Mouse (Mus musculus): Measurements from ENCODE around the gene Garnl3. TPM values are rescaled to one million over a fixed set of nuclear protein-coding genes. Genes with fewer than 3 reads are reported as not detected.

Garnl3 gene
- polyA plus RNA-seq, 1 experiment: 0.63 TPM

DNA sequence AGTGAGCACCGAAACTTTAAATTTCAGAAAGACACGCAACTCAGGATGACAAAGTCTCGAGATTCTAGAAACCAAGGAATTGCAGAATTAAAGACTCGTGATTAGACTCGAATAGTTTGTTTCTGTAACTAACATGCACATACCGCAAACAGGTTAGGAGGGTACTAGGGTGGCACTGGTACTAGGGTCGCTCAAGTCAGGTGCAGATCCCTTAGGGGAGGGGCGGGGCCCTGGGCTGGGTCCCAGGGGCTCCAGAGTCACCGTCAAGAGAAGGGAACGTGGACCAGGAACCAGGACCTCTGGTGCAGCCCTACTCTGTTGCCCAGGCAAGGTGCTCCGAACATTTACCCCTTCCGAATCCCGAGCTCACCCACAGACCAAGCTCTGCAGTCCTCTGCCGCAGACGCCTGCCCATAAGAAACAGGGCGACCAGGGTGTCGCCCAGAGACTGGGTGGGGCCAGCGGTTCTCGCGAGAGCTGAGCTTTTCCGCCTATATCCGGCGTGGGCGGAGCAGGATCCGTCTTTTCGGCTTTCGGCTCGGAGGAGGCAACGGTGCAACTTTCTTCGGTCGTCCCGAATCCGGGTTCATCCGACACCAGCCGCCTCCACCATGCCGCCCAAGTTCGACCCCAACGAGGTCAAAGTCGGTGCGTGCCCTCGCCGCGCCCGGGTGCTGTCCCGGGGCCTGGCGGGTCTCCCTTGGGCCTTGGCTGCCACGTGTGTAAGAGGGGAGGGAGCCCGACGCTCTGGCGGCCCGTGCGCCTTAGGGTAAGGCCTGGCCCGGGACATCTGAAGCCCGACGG is 170.1 kb downstream of the Garnl3 start, which contains the start of the genes Rpl12 and Lrsam1:
TSS of gene Rpl12 (plus strand) at position 368 of the 804 bp plus-strand sequence.
TSS of gene Lrsam1 (minus strand) at position 423 of the 804 bp plus-strand sequence.
- WGBS: 2% methylated on average over 55 of the region's 55 CpGs
- no peak for DNase-seq (ENCODE audit: low read depth, low spot score)

DNA sequence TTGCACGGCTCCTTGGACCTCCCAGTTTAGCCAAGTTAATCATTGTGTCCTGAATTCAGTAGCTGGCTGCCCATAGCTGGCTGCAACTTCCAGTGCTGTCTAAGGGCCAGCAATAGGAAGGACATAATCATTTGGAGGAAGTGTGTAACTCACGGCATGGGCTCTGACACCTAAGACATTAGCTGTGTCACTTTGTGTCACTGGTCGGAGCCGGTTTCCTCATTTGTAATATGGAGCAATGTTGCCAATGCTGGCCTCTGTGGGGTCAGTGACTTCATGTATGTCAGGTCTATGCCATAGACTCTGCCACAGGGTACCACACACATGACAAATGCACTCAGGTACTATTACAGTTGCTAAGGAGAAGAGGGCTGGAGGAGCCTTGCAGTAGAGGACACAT is 171.2 kb downstream of the Garnl3 start:
- DNase-seq (ENCODE audit: low read depth, low spot score): no peak
- 90% methylated on average over 4 of the region's 4 CpGs for WGBS

DNA sequence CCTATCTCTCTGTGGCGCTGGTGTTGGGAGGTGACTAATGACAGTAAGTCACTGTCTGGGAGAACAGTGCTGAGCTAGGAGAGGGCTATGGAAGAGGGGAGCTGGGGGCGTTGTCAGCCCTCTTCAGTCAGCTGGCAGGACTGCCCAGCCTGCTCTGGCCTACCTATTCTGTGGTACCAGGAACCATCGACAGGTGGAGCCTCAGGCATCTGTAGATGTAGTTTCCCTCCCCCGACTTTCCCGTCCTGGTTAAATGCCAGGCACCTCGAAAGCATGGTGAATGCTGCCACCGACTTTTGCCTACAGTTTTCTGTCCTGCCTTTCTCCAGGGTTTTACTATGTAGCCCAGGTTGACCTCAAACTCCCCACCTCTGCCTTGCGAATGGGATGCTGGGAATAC is 174.1 kb downstream of the Garnl3 start:
- 46% methylated on average over 8 of the region's 8 CpGs for WGBS
- DNase-seq (ENCODE audit: low read depth, low spot score): no peak

DNA sequence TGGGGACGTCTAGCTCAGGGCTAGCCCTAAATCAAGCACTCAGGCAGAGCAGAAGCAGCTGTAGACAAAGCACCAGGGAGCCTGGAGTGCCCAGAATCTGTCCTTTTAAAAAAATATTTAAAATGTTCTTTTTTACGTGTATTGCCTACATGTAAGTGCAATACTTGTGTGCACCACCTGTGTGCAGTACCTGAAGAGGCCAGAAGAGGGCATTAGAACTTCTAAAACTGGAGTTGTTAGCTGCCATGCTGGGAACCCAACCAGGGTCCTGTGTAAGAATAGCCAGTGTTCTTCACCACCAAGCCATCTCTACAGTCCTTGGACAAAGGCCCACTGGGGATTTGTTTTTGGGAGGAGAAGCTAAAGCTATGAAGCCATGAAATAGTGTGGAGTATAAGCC is 176.9 kb downstream of the Garnl3 start:
- WGBS: 95% methylated on average over 2 of the region's 2 CpGs
- no peak for DNase-seq (ENCODE audit: low read depth, low spot score)

DNA sequence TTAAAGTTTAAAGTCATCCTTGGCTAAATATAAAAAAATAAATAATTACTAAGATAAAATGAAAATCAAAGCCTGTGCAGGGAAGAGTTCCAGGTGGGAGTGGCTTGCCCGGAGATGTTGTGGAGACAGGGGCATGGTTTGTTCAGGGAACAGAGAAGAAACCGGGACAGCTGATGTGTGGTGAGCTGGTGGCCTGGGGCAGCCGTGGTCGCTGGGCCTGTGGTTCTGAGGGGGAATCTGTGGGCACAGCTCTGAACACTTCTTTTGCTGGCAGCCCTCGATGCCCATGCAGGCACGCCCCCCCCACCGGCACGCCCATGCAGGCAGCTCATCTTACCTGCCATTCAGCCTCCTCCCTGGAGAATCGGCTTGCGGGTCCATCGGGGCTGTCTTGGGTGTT is 184.0 kb downstream of the Garnl3 start:
- DNase-seq (ENCODE audit: low read depth, low spot score): no peak
- WGBS: 86% methylated on average over 11 of the region's 11 CpGs

DNA sequence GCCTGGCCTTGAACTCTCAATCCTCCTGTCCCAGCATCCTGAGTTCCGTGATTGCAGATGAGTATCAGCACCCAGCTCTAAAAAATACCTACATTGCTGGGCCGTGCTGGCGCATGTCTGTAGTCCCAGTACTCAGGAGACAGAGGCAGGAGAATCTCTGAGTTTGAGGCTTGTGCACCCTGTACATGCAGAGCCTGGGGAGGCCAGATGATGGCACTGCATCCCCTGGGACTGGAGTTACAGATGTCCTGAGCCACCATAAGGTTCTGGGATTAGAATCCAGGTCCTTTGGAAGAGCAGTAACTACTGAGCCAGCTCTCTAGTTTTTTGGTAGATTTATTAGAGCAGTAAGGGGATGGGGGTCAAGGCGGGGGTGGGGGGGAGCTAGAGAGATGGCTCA is 191.0 kb downstream of the Garnl3 start:
- 97% methylated on average over 4 of the region's 4 CpGs for WGBS
- no peak for DNase-seq (ENCODE audit: low read depth, low spot score)

DNA sequence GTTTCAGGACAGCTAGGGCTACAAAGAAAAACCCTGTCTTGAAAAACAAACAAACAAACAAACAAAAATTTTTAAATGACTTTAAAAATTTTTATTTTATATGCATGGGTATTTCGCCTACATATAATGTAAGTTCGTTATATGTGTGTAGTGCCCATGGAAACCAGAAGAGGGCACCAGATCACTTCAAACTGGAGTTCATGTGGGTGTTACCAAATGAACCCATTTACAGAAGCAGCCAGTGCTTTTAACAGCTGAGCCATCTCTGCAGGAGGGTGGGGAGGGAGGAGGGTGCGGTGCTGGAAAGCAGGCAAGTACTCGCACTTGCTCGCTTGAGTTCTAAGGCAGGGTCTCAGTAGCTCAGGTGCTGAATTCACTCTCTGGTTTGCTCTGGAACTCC is 192.0 kb downstream of the Garnl3 start:
- WGBS: 78% methylated on average over 5 of the region's 5 CpGs
- DNase-seq (ENCODE audit: low read depth, low spot score): no peak

DNA sequence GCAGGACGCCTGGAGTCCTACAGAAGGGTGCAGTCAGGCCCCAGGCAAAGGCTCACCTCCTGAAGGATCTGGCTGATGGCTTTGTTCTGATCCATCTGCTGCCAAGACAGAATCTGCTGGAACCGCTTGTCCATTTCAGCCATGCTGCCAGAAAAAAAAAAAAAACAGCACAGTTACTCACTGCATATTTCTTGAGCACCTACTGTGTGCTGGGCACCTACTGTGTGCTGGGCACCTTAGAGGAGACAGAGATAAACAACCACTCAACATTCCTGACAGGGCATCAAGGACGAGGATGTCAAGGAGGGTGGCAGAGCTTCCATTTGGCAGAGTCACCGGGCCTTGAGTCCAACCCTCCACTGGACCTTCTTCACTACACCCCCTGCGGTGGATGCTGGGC is 192.7 kb downstream of the Garnl3 start:
- no peak for DNase-seq (ENCODE audit: low read depth, low spot score)
- 96% methylated on average over 5 of the region's 5 CpGs for WGBS

Other genes with a start within 250 kb of the Garnl3 start
- 380 and 390 TPM in 2 replicates for gene Rpl12, start 170.1 kb downstream of the Garnl3 start, polyA plus RNA-seq (2012; rRNA removed)
- 6.3 and 10.2 TPM in 2 replicates for gene Lrsam1, start 170.0 kb downstream of the Garnl3 start, polyA plus RNA-seq (2012; rRNA removed)
- 12.4 and 14.9 TPM in 2 replicates for gene Slc2a8, start 149.6 kb downstream of the Garnl3 start, polyA plus RNA-seq (2012; rRNA removed)
- gene Angptl2, start 84.4 kb upstream of the Garnl3 start, polyA plus RNA-seq (2012; rRNA removed): 22.3 and 29.0 TPM in 2 replicates
- gene Ralgps1, start 239.8 kb upstream of the Garnl3 start, polyA plus RNA-seq (2012; rRNA removed): 3.7 and 8.5 TPM in 2 replicates

All from large intestine, adult 2 months (tissue).